1 mouse cellular context compared by ENCODE assay signal in the genomic region with DNA sequence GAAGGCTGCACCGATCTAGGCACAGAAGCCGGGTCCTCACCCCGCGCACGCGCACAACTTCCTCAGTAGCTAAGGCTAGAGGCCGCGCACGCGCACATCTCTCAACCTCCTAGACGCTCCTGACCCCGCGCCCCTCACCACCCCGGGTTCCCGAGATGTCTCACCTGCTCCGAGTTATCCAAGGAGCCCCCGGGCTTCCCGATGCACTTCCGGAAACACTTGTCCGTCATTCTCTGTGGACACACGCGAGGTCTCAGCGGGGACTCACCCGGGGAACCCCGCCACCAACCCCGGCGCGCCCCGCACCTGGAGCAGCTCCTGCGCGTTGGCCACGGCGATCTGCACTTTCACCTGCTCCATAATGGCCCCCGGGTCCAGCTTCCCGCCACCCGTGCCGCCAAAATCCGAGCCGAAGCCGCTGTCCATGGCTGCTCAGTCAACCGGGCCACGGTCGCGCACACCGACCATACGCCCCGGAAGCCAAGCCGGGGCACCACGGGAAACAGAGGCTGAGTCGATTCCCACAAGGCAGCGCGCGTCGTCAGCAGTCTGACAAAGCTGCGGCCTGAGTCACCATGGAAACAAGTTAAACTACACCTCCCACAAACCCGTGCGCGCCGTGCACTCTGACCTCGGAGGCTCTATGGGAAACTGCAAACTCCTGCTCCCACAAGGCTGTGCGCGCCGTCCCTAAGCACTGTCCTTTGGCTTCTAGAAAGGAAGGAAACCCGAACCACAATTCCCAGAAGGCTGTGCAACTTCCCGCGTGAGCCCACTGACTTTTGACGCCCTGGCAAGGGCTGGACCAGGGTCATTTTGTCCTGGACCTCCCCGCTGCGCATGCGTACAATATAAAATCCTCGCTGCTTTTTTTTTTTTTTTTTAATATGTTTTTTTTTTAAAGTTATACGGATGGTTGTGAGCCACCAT.
TF ChIP-seq lines count a peak whose summit lies in the region.

TSS of gene Timm13 (minus strand) at position 652 of the 930 bp plus-strand sequence.

TF ChIP-seq in CH12.LX, 34 proteins besides CTCF, POLR2A, EP300 and RAD21 (continued from another document):
- TF ChIP-seq SMC3 (IDR thresholded peaks at IDR 0.05; ENCODE audit: low read depth, low read length) (no peak), ELF1 (IDR thresholded peaks at IDR 0.05; ENCODE audit: low read depth, low read length) (peak; percentile 88; the same call in 1 of the 2 replicates), POLR2AphosphoS2 (IDR thresholded peaks at IDR 0.05; ENCODE audit: low read depth, low read length) (peak; percentile 87), SIN3A (IDR thresholded peaks at IDR 0.05; ENCODE audit: low read length) (peak; percentile 81; the same call in 1 of the 2 replicates), ZNF384 (IDR thresholded peaks at IDR 0.05; ENCODE audit: low read depth, low read length) (peak; percentile 94), TCF12 (IDR thresholded peaks at IDR 0.05; ENCODE audit: low read depth, low read length) (peak; percentile 66), CHD2 (IDR thresholded peaks at IDR 0.05; ENCODE audit: low read length) (peak; percentile 98), USF2 (conservative IDR thresholded peaks at IDR 0.05; ENCODE audit: low read depth, low read length) (no peak), GABPA (IDR thresholded peaks at IDR 0.05; ENCODE audit: insufficient replicate concordance, low read depth, low read length) (peak; percentile 88; the same call in 1 of the 2 replicates), HCFC1 (IDR thresholded peaks at IDR 0.05; ENCODE audit: low read depth, low read length) (peak; percentile 94), NRF1 (IDR thresholded peaks at IDR 0.05; ENCODE audit: low read depth, low read length) (peak; percentile 92), KAT2A (IDR thresholded peaks at IDR 0.05; ENCODE audit: insufficient replicate concordance, low read length) (peak; percentile 99), UBTF (IDR thresholded peaks at IDR 0.05; ENCODE audit: low read depth, low read length) (no peak), IRF4 (IDR thresholded peaks at IDR 0.05; ENCODE audit: low read depth, low read length) (peak; percentile 67), MAZ (IDR thresholded peaks at IDR 0.05; ENCODE audit: low read depth, low read length) (no peak), NELFE (IDR thresholded peaks at IDR 0.05; ENCODE audit: low read depth, low read length) (peak; percentile 89), ETS1 (conservative IDR thresholded peaks at IDR 0.05; ENCODE audit: low read depth, low read length) (no peak), CHD1 (IDR thresholded peaks at IDR 0.05; ENCODE audit: low read depth, low read length) (no peak), MAX (IDR thresholded peaks at IDR 0.05; ENCODE audit: low read length) (peak; percentile 94), JUND (conservative IDR thresholded peaks at IDR 0.05; ENCODE audit: low read depth, low read length) (no peak), JUN (IDR thresholded peaks at IDR 0.05; ENCODE audit: insufficient read depth, low read depth, low read length) (no peak), ZC3H11A (IDR thresholded peaks at IDR 0.05; ENCODE audit: low read depth, low read length) (no peak), TBP (conservative IDR thresholded peaks at IDR 0.05; ENCODE audit: low read depth, low read length) (no peak)
